Mouse (Mus musculus): ENCODE data around the gene Mpg. TPM values are rescaled to one million over a fixed set of nuclear protein-coding genes. Genes with fewer than 3 reads are reported as not detected.

The Mpg gene
- total and polyA plus RNA-seq, 2 experiments from 2014 or later: 29.7 to 31.0 TPM

DNA sequence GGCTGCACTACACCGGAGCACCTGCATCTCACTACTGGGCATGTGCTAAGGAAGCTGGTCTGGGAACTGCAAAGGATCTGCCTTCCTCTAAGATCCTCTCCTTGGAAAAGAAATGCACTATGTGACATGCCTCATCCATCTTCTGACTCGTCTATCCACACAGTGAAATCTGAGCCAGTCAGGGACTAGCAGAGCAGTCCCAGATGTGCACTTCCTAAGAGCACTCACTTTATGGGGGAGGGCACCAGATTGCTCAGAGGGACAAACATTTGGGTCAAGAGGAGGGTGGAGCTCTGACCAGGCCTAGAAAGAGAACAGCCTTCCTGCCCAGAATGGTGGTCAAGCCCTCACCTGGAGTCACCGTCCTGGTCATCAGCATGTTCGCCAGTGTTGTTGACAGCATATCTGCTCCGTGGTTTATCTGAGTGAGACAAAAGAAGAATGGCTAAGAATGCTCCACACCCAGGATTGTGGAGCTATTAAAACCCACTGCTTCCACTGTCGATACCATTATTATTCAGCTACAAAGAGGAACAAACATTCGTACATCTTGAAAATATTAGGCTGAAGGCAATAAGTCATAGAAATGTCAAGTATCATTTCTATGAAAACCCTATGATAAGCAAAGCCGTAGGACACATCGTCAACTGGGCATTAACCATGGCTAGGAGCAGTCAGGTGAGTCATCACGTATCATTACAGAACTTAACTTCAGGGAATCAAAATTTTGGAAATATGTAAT is 36.5 kb downstream of the Mpg start:
- Histone ChIP-seq H3K4me1 (ENCODE audit: insufficient read depth) (peaks cover 2% of the 10 kb centered on the region; the same call in 1 of the 2 replicates), H3K27me3 (ENCODE audit: insufficient read depth, low read length) (no peaks in the 10 kb centered on the region), H3K9ac (no peak overlapping the region), H3K9me3 (ENCODE audit: low read length) (no peaks in the 10 kb centered on the region), H3K4me3 (ENCODE audit: low read depth, low read length) (no peak overlapping the region), H3K4me2 (ENCODE audit: low read depth) (no peak overlapping the region), H3K36me3 (ENCODE audit: insufficient read depth) (peaks cover 10% of the 10 kb centered on the region; the same call in 1 of the 2 replicates), H3K27ac (ENCODE audit: low read depth, low read length) (no peak overlapping the region)
- 93% methylated on average over 10 of the region's 10 CpGs for WGBS
- TF ChIP-seq CTCF (IDR thresholded peaks at IDR 0.05; ENCODE audit: low read depth): no peak
- no peak for DNase-seq
- ATAC-seq: no peak

DNA sequence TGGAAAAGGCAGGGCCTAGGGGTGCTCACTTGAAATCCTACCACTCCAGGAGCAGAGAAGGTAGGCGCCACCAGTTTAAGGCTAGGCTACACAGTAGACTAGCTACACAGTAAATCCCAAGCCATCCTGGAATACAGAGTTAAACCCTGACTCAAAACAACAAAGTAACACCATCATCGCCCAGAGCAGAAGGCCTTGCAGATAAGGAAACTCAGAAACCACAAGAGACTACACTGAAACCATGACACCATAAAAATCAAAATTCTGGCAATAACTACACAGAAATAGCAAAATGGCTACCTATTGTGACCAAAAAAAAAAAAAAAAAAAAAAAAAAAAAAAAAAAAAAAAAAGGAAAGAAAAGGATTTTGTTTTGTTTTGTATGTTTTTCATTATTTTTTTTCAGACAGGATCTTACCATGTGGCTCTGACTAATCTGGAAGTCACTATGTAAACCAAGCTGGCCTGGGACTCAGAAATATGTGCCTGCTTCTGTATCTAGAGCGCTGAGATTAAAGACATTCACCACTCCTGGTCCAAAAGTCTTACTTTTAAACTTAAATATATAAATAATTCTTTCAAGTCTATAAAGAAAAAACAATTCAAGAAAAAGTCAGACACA is 38.9 kb downstream of the Mpg start:
- H3K36me3 ChIP-seq (ENCODE audit: insufficient read depth): peaks cover 7% of the 10 kb centered on the region; the same call in 1 of the 2 replicates
- no peak for TF ChIP-seq CTCF (IDR thresholded peaks at IDR 0.05; ENCODE audit: low read depth)
- DNase-seq: no peak
- no peaks in the 10 kb centered on the region for H3K27me3 ChIP-seq (ENCODE audit: insufficient read depth, low read length)
- no peaks in the 10 kb centered on the region for H3K9me3 ChIP-seq (ENCODE audit: low read length)
- no peak overlapping the region for H3K27ac ChIP-seq (ENCODE audit: low read depth, low read length)
- no peak overlapping the region for H3K4me2 ChIP-seq (ENCODE audit: low read depth)
- H3K9ac ChIP-seq: no peak overlapping the region
- 92% methylated on average over 3 of the region's 3 CpGs for WGBS
- H3K4me1 ChIP-seq (ENCODE audit: insufficient read depth): peaks cover 5% of the 10 kb centered on the region; the same call in 1 of the 2 replicates
- no peak for ATAC-seq
- H3K4me3 ChIP-seq (ENCODE audit: low read depth, low read length): no peak overlapping the region

DNA sequence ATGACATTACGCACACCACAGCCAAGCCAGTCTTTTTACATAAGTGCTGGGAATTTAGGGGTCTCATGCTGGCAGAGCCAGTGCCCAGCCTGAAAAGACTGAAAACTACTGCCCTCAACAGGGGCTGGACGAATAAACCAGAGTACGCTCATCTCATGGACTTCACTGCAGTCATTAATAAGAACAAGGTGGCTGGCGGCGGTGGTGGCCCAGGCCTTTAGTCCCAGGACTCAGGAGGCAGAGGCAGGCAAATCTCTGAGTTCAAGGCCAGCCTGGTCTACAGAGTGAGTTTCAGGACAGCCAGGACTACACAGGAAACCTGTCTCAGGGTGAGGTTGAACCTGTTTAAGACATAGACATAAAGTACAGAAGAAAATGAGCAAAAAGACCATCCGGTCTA is 39.9 kb downstream of the Mpg start:
- no peak for TF ChIP-seq CTCF (IDR thresholded peaks at IDR 0.05; ENCODE audit: low read depth)
- H3K4me1 ChIP-seq (ENCODE audit: insufficient read depth): peaks cover 5% of the 10 kb centered on the region; the same call in 1 of the 2 replicates
- H3K27me3 ChIP-seq (ENCODE audit: insufficient read depth, low read length): no peaks in the 10 kb centered on the region
- 88% methylated on average over 6 of the region's 6 CpGs for WGBS
- 0 out of 2 replicates have a peak, but pooled peaks cover under 1% of the 10 kb centered on the region for H3K36me3 ChIP-seq (ENCODE audit: insufficient read depth)
- H3K4me3 ChIP-seq (ENCODE audit: low read depth, low read length): no peak overlapping the region
- ATAC-seq: no peak
- no peaks in the 10 kb centered on the region for H3K9me3 ChIP-seq (ENCODE audit: low read length)
- H3K9ac ChIP-seq: no peak overlapping the region
- DNase-seq: no peak
- H3K4me2 ChIP-seq (ENCODE audit: low read depth): no peak overlapping the region
- no peak overlapping the region for H3K27ac ChIP-seq (ENCODE audit: low read depth, low read length)

GRCm38 (mm10) chr11:32266776-32267175 is 40.5 kb downstream of the Mpg start:
- Histone ChIP-seq H3K27me3 (ENCODE audit: insufficient read depth, low read length) (no peaks in the 10 kb centered on the region), H3K9ac (peak overlapping the region; percentile 99), H3K4me3 (ENCODE audit: low read depth, low read length) (peak overlapping the region; percentile 83), H3K36me3 (ENCODE audit: insufficient read depth) (no peaks in the 10 kb centered on the region), H3K4me1 (ENCODE audit: insufficient read depth) (peaks cover 5% of the 10 kb centered on the region; the same call in 1 of the 2 replicates), H3K27ac (ENCODE audit: low read depth, low read length) (peak overlapping the region; percentile 97), H3K9me3 (ENCODE audit: low read length) (no peaks in the 10 kb centered on the region), H3K4me2 (ENCODE audit: low read depth) (peak overlapping the region; percentile 59)
- WGBS: 19% methylated on average over 6 of the region's 6 CpGs
- ATAC-seq (no peak), DNase-seq (peak; percentile 46)
- TF ChIP-seq CTCF (IDR thresholded peaks at IDR 0.05; ENCODE audit: low read depth): no peak

DNA sequence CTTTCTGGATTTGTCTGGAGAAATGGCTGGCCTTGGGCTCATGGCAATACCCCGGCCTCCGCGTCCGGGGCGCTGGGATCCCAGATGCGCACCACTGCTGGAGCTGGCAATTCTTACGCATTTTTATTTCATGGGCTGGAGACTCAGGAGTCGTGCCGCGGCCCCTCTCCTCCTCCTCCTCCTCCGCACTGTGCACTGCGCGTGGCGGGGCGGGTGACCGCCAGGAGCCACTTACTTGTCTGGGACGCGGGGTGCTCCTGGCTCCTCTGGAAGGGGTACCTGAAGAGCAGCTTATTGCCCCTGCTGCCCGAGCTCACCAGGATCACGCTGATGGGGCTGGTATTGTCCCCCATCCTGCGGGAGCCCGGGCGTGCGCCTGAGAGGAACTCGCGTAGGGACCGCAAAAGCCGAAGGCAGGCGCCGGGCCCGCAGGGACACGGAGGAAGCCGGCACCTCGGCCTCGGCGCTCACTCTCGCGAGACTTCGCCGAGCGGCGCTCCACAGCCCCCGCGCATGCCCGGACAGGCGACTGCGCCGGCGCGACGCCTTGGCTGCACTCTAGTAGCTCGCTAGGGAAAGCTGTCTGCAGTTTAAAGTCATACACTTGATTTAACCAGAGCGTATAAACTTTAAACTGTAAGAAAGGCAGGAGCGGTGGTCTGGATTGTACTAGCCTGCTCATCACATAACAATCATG is 41.0 kb downstream of the Mpg start, which contains the start of gene Nprl3:
Nprl3 (minus strand) TSS at position 520 of the 697 bp plus-strand sequence.
- no peak for TF ChIP-seq CTCF (IDR thresholded peaks at IDR 0.05; ENCODE audit: low read depth)

DNA sequence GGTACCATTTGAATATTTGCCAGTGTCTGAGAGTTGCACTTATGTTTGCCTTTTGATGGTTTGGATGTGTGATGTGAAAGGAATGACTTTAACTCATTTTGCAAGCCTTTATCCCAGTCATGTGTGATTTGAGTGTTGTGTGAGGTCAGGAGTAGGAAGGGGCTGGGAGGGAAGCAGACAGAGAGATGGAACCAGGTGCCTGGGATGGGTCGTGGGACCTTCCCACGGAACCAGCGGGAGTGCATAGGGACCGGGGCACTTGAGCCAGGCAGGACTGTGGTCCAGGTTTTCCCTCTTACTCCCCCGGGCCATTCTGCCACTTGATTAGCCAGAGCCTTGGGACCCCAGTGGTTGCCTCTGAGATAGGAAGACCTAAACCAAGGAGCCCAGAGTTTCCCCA is 41.7 kb downstream of the Mpg start:
- peak overlapping the region; percentile 83 for H3K4me3 ChIP-seq (ENCODE audit: low read depth, low read length)
- TF ChIP-seq CTCF (IDR thresholded peaks at IDR 0.05; ENCODE audit: low read depth): no peak
- peak; percentile 1 for ATAC-seq
- H3K4me2 ChIP-seq (ENCODE audit: low read depth): peak overlapping the region; percentile 59
- H3K27ac ChIP-seq (ENCODE audit: low read depth, low read length): peak overlapping the region; percentile 97
- WGBS: 16% methylated on average over 5 of the region's 5 CpGs
- H3K27me3 ChIP-seq (ENCODE audit: insufficient read depth, low read length): no peaks in the 10 kb centered on the region
- peaks cover 5% of the 10 kb centered on the region; the same call in 1 of the 2 replicates for H3K4me1 ChIP-seq (ENCODE audit: insufficient read depth)
- no peaks in the 10 kb centered on the region for H3K9me3 ChIP-seq (ENCODE audit: low read length)
- no peak for DNase-seq
- no peaks in the 10 kb centered on the region for H3K36me3 ChIP-seq (ENCODE audit: insufficient read depth)
- peak overlapping the region; percentile 99; the same call in 1 of the 2 replicates for H3K9ac ChIP-seq

More for the DNA sequence above, 41.0 kb downstream of the Mpg start, which contains the start of gene Nprl3:
- Histone ChIP-seq H3K9ac (peak within 1 kb of the TSS; percentile 99), H3K4me3 (ENCODE audit: low read depth, low read length) (peak within 1 kb of the TSS; percentile 83), H3K27me3 (ENCODE audit: insufficient read depth, low read length) (no peaks in the 10 kb centered on the region), H3K9me3 (ENCODE audit: low read length) (no peaks in the 10 kb centered on the region), H3K36me3 (ENCODE audit: insufficient read depth) (no peaks in the 10 kb centered on the region), H3K4me1 (ENCODE audit: insufficient read depth) (peaks cover 5% of the 10 kb centered on the region; the same call in 1 of the 2 replicates), H3K27ac (ENCODE audit: low read depth, low read length) (peak within 1 kb of the TSS; percentile 97), H3K4me2 (ENCODE audit: low read depth) (peak within 1 kb of the TSS; percentile 59)
- DNase-seq (peak; percentile 97), ATAC-seq (peak; percentile 100)
- under 1% methylated on average over 54 of the region's 54 CpGs for WGBS
